Mouse (Mus musculus): ENCODE data around the gene Pidd1. TPM values are rescaled to one million over a fixed set of nuclear protein-coding genes. Genes with fewer than 3 reads are reported as not detected.

Pidd1 gene
- polyA plus RNA-seq, 1 experiment, result 22.1 TPM

DNA sequence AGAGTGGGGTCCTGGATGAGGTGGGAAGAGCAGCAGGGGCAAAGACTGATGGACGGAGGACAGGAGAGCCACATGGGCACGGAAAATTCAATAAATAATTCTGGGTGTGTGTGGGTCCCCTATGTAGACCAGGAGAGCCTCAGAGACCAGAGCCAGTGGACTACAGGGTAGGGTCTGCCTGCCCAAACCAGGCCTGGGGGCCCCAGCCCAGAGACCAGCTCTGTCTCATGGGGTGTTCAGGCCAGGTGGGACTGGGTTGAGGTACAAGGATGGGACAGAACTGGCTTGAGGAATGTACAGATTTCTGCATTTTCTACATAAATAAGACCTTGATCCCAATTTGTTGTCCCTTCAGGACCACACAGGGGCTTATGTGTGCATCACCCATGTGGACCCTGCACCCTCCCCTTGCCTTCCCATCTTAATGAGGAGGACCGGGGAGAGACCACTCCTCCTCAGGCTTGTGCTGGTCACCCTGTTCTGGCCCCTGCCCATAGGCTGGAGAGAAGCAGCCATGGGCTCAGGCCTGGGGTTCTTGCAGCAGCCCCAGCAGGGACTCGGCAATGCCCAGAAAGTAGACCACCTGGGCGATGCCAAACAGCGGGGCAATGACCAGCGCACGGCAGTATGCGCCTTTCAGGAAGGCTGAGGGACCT is 13.1 kb downstream of the Pidd1 start:
- H3K9ac ChIP-seq (ENCODE audit: low read depth, poor library complexity, severe bottlenecking), result no peak overlapping the region
- TF ChIP-seq POLR2A (IDR thresholded peaks at IDR 0.05; ENCODE audit: insufficient read depth, low read length), result no peak
- no peak for TF ChIP-seq CTCF (IDR thresholded peaks at IDR 0.05; ENCODE audit: low read depth, low read length)
- TF ChIP-seq EP300 (IDR thresholded peaks at IDR 0.05; ENCODE audit: insufficient read depth, low read depth, low read length), result no peak
- H3K4me1 ChIP-seq (ENCODE audit: control insufficient read depth, insufficient read depth, low read length), result peaks cover 1% of the 10 kb centered on the region
- no peaks in the 10 kb centered on the region for H3K27me3 ChIP-seq (ENCODE audit: control insufficient read depth, insufficient read depth, low read length, poor library complexity, severe bottlenecking)
- H3K4me3 ChIP-seq (ENCODE audit: low read depth, low read length), result no peak overlapping the region
- no peaks in the 10 kb centered on the region for H3K9me3 ChIP-seq (replicated peaks; ENCODE audit: control insufficient read depth, insufficient read depth, low read length, poor library complexity, severe bottlenecking)
- no peak overlapping the region for H3K27ac ChIP-seq (ENCODE audit: insufficient read depth, low read length)
- no peaks in the 10 kb centered on the region for H3K36me3 ChIP-seq (ENCODE audit: control insufficient read depth, insufficient read depth, low read length, poor library complexity, severe bottlenecking)

DNA sequence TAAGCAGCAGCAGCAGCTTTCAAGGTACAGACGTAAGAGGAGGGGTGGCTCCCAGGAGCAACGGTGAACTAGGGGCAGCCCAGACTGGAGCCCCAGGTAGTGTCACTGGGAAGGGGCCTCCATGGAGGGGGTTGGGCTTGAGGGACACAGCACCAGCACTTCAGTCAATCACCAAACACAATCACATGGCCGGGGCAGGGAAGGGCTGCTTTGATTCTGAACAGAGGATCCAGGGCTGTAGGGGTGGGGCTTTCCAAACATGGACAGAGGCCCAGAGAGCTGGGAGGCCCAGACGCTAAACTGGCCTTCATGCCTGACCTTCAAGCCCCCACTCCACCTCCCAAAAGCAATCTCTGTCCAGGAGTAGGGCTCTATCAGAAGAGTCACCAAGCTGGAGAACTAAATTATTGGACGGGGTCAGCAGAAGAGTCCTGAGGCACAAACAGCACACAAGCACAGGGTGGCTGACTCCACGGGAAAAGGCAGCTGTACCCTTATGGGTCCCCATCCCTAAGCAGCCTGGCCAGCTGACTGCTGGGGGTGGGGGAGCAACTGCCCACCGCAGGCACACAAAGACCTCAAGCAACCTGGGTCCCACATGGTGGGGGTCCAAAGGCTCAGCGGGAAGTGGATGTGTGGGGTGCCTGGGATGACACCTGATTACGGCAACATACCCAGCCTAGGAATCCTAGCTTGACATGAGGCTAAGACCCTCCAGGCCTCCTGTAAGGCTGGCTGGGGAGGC is 13.8 kb downstream of the Pidd1 start:
- TF ChIP-seq CTCF (IDR thresholded peaks at IDR 0.05; ENCODE audit: low read depth, low read length), result no peak
- no peak for TF ChIP-seq EP300 (IDR thresholded peaks at IDR 0.05; ENCODE audit: insufficient read depth, low read depth, low read length)
- no peak for TF ChIP-seq POLR2A (IDR thresholded peaks at IDR 0.05; ENCODE audit: insufficient read depth, low read length)
- Histone ChIP-seq H3K27me3 (ENCODE audit: control insufficient read depth, insufficient read depth, low read length, poor library complexity, severe bottlenecking) (no peaks in the 10 kb centered on the region), H3K9ac (ENCODE audit: low read depth, poor library complexity, severe bottlenecking) (no peak overlapping the region), H3K36me3 (ENCODE audit: control insufficient read depth, insufficient read depth, low read length, poor library complexity, severe bottlenecking) (no peaks in the 10 kb centered on the region), H3K4me1 (ENCODE audit: control insufficient read depth, insufficient read depth, low read length) (no peaks in the 10 kb centered on the region), H3K27ac (ENCODE audit: insufficient read depth, low read length) (peak overlapping the region; percentile 10), H3K4me3 (ENCODE audit: low read depth, low read length) (no peak overlapping the region), H3K9me3 (replicated peaks; ENCODE audit: control insufficient read depth, insufficient read depth, low read length, poor library complexity, severe bottlenecking) (no peaks in the 10 kb centered on the region)

DNA sequence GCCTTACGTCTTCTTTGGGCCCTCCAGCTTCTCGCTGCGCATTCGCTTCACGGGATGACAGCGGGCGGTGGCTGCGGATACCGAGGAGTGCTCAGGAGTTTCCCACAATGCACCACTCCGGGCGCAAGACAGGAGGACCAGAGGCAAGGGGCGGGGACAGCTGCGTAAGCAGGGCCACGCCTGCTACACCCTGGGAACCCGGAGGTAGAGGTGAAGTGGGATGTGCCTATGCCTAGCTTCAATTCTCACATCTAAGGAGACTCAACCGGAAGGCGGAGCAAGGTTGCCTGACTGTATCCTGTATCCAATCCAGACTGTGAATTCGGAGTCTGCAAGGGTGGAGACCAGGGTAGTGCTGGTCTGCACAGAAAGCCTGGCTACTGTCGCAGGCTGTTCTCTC is 14.5 kb downstream of the Pidd1 start, which contains the start of gene Cend1:
Gene Cend1, minus strand, starts transcription at position 182 of the 400 bp plus-strand sequence.
- Histone ChIP-seq H3K4me1 (ENCODE audit: control insufficient read depth, insufficient read depth, low read length) (no peaks in the 10 kb centered on the region), H3K27ac (ENCODE audit: insufficient read depth, low read length) (peak within 1 kb of the TSS; percentile 10), H3K36me3 (ENCODE audit: control insufficient read depth, insufficient read depth, low read length, poor library complexity, severe bottlenecking) (no peaks in the 10 kb centered on the region), H3K4me3 (ENCODE audit: low read depth, low read length) (peak within 1 kb of the TSS; percentile 29; the same call in 1 of the 2 replicates), H3K9me3 (replicated peaks; ENCODE audit: control insufficient read depth, insufficient read depth, low read length, poor library complexity, severe bottlenecking) (no peaks in the 10 kb centered on the region), H3K27me3 (ENCODE audit: control insufficient read depth, insufficient read depth, low read length, poor library complexity, severe bottlenecking) (no peaks in the 10 kb centered on the region), H3K9ac (ENCODE audit: low read depth, poor library complexity, severe bottlenecking) (no peak within 1 kb of the TSS)
- TF ChIP-seq POLR2A (IDR thresholded peaks at IDR 0.05; ENCODE audit: insufficient read depth, low read length) (no peak), EP300 (IDR thresholded peaks at IDR 0.05; ENCODE audit: insufficient read depth, low read depth, low read length) (0 out of 2 replicates have a peak, but pooled peaks have one; percentile 12), CTCF (IDR thresholded peaks at IDR 0.05; ENCODE audit: low read depth, low read length) (no peak)

DNA sequence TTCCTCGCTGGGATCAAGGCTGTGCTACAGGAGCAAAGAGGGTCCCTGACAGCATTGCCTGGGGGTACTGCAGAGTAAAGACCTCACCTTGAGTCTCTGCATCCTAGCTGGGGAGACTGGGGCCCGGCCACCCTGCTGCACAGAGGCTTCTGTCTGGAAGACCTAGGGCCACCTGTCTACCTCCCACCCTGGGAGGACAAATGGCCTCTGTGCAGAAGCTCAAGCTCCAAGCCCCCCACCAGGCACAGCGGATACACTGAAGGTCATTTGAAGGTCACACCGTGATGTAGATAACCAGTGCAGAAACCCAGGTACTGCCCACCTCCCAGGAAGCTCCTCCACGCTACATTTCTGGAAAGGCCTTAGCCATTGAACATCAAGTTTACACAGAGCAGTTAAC is 15.1 kb downstream of the Pidd1 start:
- no peaks in the 10 kb centered on the region for H3K4me1 ChIP-seq (ENCODE audit: control insufficient read depth, insufficient read depth, low read length)
- TF ChIP-seq POLR2A (IDR thresholded peaks at IDR 0.05; ENCODE audit: insufficient read depth, low read length) (no peak), CTCF (IDR thresholded peaks at IDR 0.05; ENCODE audit: low read depth, low read length) (no peak), EP300 (IDR thresholded peaks at IDR 0.05; ENCODE audit: insufficient read depth, low read depth, low read length) (no peak)
- H3K4me3 ChIP-seq (ENCODE audit: low read depth, low read length), result peak overlapping the region; percentile 29; the same call in 1 of the 2 replicates
- no peak overlapping the region for H3K27ac ChIP-seq (ENCODE audit: insufficient read depth, low read length)
- H3K36me3 ChIP-seq (ENCODE audit: control insufficient read depth, insufficient read depth, low read length, poor library complexity, severe bottlenecking), result no peaks in the 10 kb centered on the region
- no peaks in the 10 kb centered on the region for H3K9me3 ChIP-seq (replicated peaks; ENCODE audit: control insufficient read depth, insufficient read depth, low read length, poor library complexity, severe bottlenecking)
- no peaks in the 10 kb centered on the region for H3K27me3 ChIP-seq (ENCODE audit: control insufficient read depth, insufficient read depth, low read length, poor library complexity, severe bottlenecking)
- H3K9ac ChIP-seq (ENCODE audit: low read depth, poor library complexity, severe bottlenecking), result no peak overlapping the region

DNA sequence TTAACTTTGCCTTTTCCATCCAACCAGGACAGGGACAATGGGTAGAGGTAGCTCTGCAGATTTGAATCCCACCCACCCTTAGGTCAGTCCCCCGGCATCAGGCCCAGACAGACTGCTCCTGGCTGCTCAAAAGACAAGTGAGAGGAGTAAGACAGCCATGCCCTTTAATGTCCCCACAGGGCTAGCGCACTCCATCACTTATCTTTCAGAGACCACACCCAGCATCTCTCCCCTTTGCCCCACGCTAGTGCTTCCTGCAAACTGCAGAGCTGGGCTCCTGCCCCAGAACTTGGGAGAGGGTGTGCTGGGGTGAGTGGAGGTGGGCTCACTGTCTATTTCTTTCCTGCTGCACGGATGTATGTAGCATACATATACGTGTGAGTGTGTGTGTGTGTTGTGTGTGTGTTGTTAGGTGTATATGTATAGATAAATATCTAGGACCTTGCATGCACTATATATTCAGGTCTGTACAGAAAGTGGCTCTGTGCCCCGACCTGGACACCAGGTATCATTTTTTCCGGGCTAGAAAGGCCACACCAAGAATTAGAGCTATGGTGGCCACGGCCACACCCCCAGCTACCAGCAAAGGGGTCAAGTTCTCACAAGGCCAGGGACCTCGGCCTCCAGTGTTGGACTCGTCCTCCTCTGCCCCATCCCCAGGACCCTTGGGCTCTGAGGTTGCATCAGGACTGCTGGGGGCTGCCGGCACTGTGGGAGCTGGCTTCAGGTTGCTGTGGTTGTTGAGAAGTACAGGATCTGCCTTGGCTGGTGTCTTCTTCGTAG is 16.7 kb downstream of the Pidd1 start:
- no peak overlapping the region for H3K27ac ChIP-seq (ENCODE audit: insufficient read depth, low read length)
- H3K9ac ChIP-seq (ENCODE audit: low read depth, poor library complexity, severe bottlenecking), result no peak overlapping the region
- no peaks in the 10 kb centered on the region for H3K36me3 ChIP-seq (ENCODE audit: control insufficient read depth, insufficient read depth, low read length, poor library complexity, severe bottlenecking)
- H3K9me3 ChIP-seq (replicated peaks; ENCODE audit: control insufficient read depth, insufficient read depth, low read length, poor library complexity, severe bottlenecking), result no peaks in the 10 kb centered on the region
- H3K4me1 ChIP-seq (ENCODE audit: control insufficient read depth, insufficient read depth, low read length), result no peaks in the 10 kb centered on the region
- TF ChIP-seq POLR2A (IDR thresholded peaks at IDR 0.05; ENCODE audit: insufficient read depth, low read length) (no peak), EP300 (IDR thresholded peaks at IDR 0.05; ENCODE audit: insufficient read depth, low read depth, low read length) (no peak), CTCF (IDR thresholded peaks at IDR 0.05; ENCODE audit: low read depth, low read length) (no peak)
- no peaks in the 10 kb centered on the region for H3K27me3 ChIP-seq (ENCODE audit: control insufficient read depth, insufficient read depth, low read length, poor library complexity, severe bottlenecking)
- no peak overlapping the region for H3K4me3 ChIP-seq (ENCODE audit: low read depth, low read length)
